In the genomic region with DNA sequence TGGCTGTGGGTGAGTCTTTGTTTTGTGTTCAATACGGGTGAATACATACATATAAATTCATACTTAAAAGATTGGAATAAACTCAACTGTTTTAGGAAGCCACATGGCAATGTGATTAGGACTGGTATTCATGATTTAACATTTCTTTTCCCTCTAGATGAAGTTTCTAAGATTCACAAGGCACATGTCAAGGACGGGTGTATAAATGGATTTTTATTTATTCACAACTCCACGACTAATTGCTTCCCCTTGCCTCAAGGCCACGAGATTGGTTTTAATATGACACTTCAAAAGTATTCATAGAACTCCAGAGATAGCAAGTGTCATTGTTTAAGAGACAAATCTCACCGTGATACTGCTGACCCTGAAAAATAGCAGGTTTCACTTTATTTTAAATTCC, we compare ENCODE assay signal across 8 mouse cellular contexts. TPM values are rescaled to one million over a fixed set of nuclear protein-coding genes. Genes with fewer than 3 reads are reported as not detected.
A peak's percentile ranks its signal among the peaks of the same experiment; 100 is the strongest.
DNase-seq lines count a peak whose midpoint lies in the region; ATAC-seq and TF ChIP-seq lines count a peak whose summit lies in the region.
"Had no signal": no experiment of that assay in that cellular context is flagged by ENCODE, and none has a peak within 500 bp of the region (broad histone marks: within the 10 kb centered on the region; RNA-seq: fewer than 3 reads in every experiment).

Gene Kctd15 (minus strand): TSS at position 101 of the 400 bp plus-strand sequence.

- no peaks in the 10 kb centered on the region for H3K4me1 ChIP-seq in lung, postnatal 0 days (ENCODE audit: insufficient read depth, low read depth, low read length)
- no peaks in the 10 kb centered on the region; the same call in 1 of the 2 replicates for H3K4me1 ChIP-seq in forebrain, postnatal 0 days (ENCODE audit: insufficient read depth)
- peaks cover 14% of the 10 kb centered on the region for H3K4me1 ChIP-seq in neural tube, embryonic 12.5 days

- no peak for ATAC-seq in lung, postnatal 0 days
- no peak for ATAC-seq in forebrain, postnatal 0 days
- no peak for ATAC-seq in neural tube, embryonic 12.5 days (ENCODE audit: low FRiP score, low read depth)

- WGBS in lung, postnatal 0 days, result 58% methylated on average over 5 of the region's 5 CpGs
- WGBS in forebrain, postnatal 0 days, result 67% methylated on average over 5 of the region's 5 CpGs
- WGBS in neural tube, embryonic 12.5 days, result 74% methylated on average over 5 of the region's 5 CpGs

- no peaks in the 10 kb centered on the region for H3K27me3 ChIP-seq in lung, postnatal 0 days (replicated peaks; ENCODE audit: insufficient read depth, low read length)
- H3K27me3 ChIP-seq in forebrain, postnatal 0 days (ENCODE audit: insufficient read depth, low read length), result no peaks in the 10 kb centered on the region
- no peaks in the 10 kb centered on the region for H3K27me3 ChIP-seq in neural tube, embryonic 12.5 days (replicated peaks)

- H3K27ac ChIP-seq in lung, postnatal 0 days (ENCODE audit: low read length), result peak within 1 kb of the TSS; percentile 91; the same call in 1 of the 2 replicates
- H3K27ac ChIP-seq in forebrain, postnatal 0 days (ENCODE audit: low read depth, low read length), result peak within 1 kb of the TSS; percentile 96; the same call in 1 of the 2 replicates
- H3K27ac ChIP-seq in neural tube, embryonic 12.5 days, result peak within 1 kb of the TSS; percentile 99; the same call in 1 of the 2 replicates

- no peak for TF ChIP-seq CTCF in lung, postnatal 0 days (IDR thresholded peaks at IDR 0.05)
- no peak for TF ChIP-seq CTCF in forebrain, postnatal 0 days (IDR thresholded peaks at IDR 0.05; ENCODE audit: low read depth)

- H3K4me2 ChIP-seq in lung, postnatal 0 days (replicated peaks; ENCODE audit: low read depth, low read length), result peak within 1 kb of the TSS; percentile 97
- peak within 1 kb of the TSS; percentile 87 for H3K4me2 ChIP-seq in forebrain, postnatal 0 days (ENCODE audit: low read depth)
- H3K4me2 ChIP-seq in neural tube, embryonic 12.5 days (replicated peaks), result peak within 1 kb of the TSS; percentile 92

- H3K9ac ChIP-seq in lung, postnatal 0 days (replicated peaks; ENCODE audit: low read depth), result peak within 1 kb of the TSS; percentile 60; the same call in 1 of the 2 replicates
- H3K9ac ChIP-seq in forebrain, postnatal 0 days, result peak within 1 kb of the TSS; percentile 91
- peak within 1 kb of the TSS; percentile 97 for H3K9ac ChIP-seq in neural tube, embryonic 12.5 days

- peak within 1 kb of the TSS; percentile 63 for H3K4me3 ChIP-seq in lung, postnatal 0 days (ENCODE audit: low read depth, low read length)
- H3K4me3 ChIP-seq in forebrain, postnatal 0 days (ENCODE audit: low read depth, low read length), result peak within 1 kb of the TSS; percentile 84
- H3K4me3 ChIP-seq in neural tube, embryonic 12.5 days, result peak within 1 kb of the TSS; percentile 79

- TF ChIP-seq EP300 in lung, postnatal 0 days (IDR thresholded peaks at IDR 0.05), result no peak

- no peaks in the 10 kb centered on the region for H3K36me3 ChIP-seq in lung, postnatal 0 days (ENCODE audit: insufficient read depth, low read length)
- H3K36me3 ChIP-seq in forebrain, postnatal 0 days (ENCODE audit: insufficient read depth), result no peaks in the 10 kb centered on the region
- H3K36me3 ChIP-seq in neural tube, embryonic 12.5 days, result no peaks in the 10 kb centered on the region

- no peaks in the 10 kb centered on the region for H3K9me3 ChIP-seq in lung, postnatal 0 days (ENCODE audit: low read length)
- H3K9me3 ChIP-seq in forebrain, postnatal 0 days (ENCODE audit: low read length), result no peaks in the 10 kb centered on the region
- H3K9me3 ChIP-seq in neural tube, embryonic 12.5 days, result no peaks in the 10 kb centered on the region

- DNase-seq in lung, postnatal 0 days (ENCODE audit: low spot score), result no peak
- DNase-seq in lung, adult 18-20 months, result no peak
- DNase-seq in forebrain, postnatal 0 days, result no peak
- DNase-seq in layer of hippocampus, postnatal 25 days (ENCODE audit: extremely low spot score in 1 of 2, low spot score in 1 of 2), result no peak
- no peak for DNase-seq in urinary bladder, postnatal 4 days (ENCODE audit: low spot score in 2 of 2)
- DNase-seq in frontal cortex, postnatal 25 days (ENCODE audit: low spot score in 2 of 2), result no peak

RNA-seq across cellular contexts. Expression of gene Kctd15, which starts in this region (rescaled TPM):
- polyA plus RNA-seq in lung, postnatal 0 days (2015; fragmentation: Nextera tagmentation; extraction: Ambion mirVana), result 5.9 and 7.4 TPM in 2 replicates
- 57.9 and 59.4 TPM in 2 replicates for total RNA-seq in forebrain, postnatal 0 days (2014; rRNA removed)
- 16.7 and 18.3 TPM in 2 replicates for polyA plus RNA-seq in forebrain, postnatal 0 days (2015; fragmentation: Nextera tagmentation; extraction: Ambion mirVana)
- total RNA-seq in layer of hippocampus, postnatal 25 days (2021), result 10 to 100 TPM; 14.8 to 17.0 TPM
- polyA plus RNA-seq in neural tube, embryonic 12.5 days (2016; fragmentation: Nextera tagmentation; extraction: Ambion mirVana), result 41.9 and 44.7 TPM in 2 replicates
- polyA plus RNA-seq: erythroblast, embryonic 14.5 days had no signal
